Mouse (Mus musculus) c-Kit-positive CD71-negative TER-119-negative erythroid progenitor cells, embryonic 14.5 days (primary cell): ENCODE measurements around the gene Grb2.

Experiments used
- DNase-seq: peaks from one replicate; pipeline ENCODE4 v3.0.0-alpha.2; 2013; ENCODE audit warnings: low read depth

Gene Grb2

GRCm38 (mm10) chr11:115606733-115607132 is 101.7 kb downstream of the Grb2 start:
- no peak for DNase-seq

DNA sequence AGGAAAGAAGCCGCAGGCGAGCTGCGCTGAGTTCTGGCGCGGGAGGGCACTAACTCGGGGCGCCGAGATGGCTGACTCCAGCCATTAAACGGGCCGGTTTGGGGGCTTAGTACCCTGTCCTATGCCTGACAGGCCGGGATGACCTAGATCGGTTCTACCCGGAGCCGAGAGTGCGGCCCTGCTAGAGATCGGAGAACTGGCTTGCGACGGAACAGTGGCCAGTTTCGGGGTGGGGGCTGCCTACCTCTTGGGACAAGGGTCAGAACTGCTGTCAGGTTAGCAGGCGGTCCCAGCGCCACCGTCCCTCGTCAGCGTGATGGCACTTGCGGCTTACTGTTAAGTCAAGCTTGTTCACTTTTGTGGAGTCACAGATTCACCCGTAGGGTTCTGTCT is 104.1 kb downstream of the Grb2 start:
- no peak for DNase-seq

- peak; percentile 81 for DNase-seq
These were observed 104.7 kb downstream of the Grb2 start, which contains the start of the genes Mrps7 and Gga3 for GRCm38 (mm10) chr11:115603476-115604303. TSS of gene Mrps7 (plus strand) at chr11:115603925. TSS of gene Gga3 (minus strand) at chr11:115604051.

GRCm38 (mm10) chr11:115603128-115603475 is 105.3 kb downstream of the Grb2 start:
- no peak for DNase-seq

DNA sequence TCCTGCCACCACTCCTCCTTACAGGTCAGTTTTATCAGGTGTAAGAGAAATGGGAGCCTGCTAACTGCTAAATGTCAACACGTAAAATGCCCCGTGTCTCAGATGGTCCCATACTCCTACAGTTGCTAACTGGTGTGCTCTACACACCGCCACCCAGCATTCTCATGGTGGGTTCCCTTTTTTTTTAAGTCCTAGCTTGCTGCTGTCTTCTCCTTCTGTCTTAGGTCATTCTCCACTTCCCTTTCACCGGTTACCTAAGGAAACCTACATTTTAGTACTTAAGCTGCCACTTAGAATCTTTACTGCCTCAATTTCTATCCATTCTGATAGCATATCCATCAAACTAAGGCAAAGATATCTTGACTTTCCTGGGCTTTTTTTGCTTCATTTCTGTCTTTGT is 107.2 kb downstream of the Grb2 start:
- DNase-seq, result no peak

DNA sequence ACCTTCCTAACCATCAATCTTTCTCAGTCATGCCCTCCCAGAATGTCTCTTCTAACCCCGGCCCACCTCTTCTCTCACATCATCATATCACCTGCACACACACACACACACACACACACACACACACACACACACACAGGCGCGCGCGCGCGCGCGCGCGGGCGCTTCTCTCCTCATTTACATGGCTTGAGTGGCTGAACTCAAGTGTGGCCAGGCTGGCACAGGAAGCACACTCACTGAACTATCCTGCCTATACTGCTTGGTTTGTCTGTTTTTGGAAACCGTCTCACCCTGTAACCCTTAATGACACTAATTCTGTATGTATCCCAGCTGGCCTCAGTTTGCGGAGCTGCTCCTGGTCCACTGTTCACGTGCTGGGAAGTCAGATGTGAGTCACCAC is 107.7 kb downstream of the Grb2 start:
- no peak for DNase-seq

GRCm38 (mm10) chr11:115599722-115600121 is 108.7 kb downstream of the Grb2 start:
- DNase-seq, result no peak

DNA sequence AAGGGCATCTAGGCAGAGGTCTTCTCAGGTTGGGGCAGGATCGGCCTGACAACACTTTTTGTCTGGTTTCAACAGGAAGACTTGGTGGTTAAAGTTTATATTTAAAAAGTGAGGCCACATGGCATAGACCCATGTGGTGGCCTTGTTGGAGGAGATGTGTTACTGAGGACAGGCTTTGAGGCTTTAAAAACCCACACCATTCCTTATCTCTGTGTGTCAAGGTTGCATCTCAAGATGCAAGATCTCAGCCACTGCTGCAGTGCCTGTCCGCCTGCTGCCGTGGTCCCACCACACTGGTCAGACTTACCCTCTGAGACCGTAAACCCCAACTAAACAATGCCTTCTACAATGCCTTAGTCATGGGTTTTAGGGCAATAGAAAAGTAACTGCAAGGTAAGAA is 110.1 kb downstream of the Grb2 start:
- no peak for DNase-seq

GRCm38 (mm10) chr11:115595209-115595608 is 113.2 kb downstream of the Grb2 start:
- no peak for DNase-seq
